Mouse (Mus musculus): Measurements from ENCODE around the gene D430041D05Rik. TPM values are rescaled to one million over a fixed set of nuclear protein-coding genes. Genes with fewer than 3 reads are reported as not detected.

Gene D430041D05Rik
- polyA plus RNA-seq, 1 experiment from 2014 or later: not detected

DNA sequence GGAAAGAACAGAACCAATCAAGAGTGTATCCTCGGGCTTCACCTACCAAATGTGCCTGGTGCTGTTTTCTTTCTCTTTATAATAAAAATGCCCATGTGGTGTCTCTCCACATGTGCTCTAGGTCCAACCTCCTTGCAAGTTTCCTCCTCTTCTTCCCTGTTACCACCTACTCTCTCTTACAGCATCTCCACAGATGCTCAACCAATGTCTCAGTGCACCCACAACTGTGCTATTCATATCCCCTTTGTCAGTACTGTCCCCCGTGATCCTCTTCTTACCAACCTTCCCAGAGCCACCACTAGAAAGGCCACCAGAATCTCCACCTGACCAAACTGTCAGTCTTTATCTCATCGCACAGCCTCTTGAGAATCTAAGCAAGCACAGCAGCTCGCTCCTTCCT is 184.8 kb downstream of the D430041D05Rik start:
- Histone ChIP-seq H3K36me3 (replicated peaks) (no peaks in the 10 kb centered on the region), H3K4me1 (replicated peaks) (no peaks in the 10 kb centered on the region), H3K9ac (no peak overlapping the region), H3K4me2 (no peak overlapping the region), H3K27ac (replicated peaks) (no peak overlapping the region), H3K27me3 (no peaks in the 10 kb centered on the region), H3K4me3 (replicated peaks) (no peak overlapping the region), H3K9me3 (replicated peaks) (no peaks in the 10 kb centered on the region)
- ATAC-seq (ENCODE audit: insufficient read depth): no peak
- WGBS (ENCODE audit: insufficient replicate concordance): 48% methylated on average over 4 of the region's 4 CpGs

DNA sequence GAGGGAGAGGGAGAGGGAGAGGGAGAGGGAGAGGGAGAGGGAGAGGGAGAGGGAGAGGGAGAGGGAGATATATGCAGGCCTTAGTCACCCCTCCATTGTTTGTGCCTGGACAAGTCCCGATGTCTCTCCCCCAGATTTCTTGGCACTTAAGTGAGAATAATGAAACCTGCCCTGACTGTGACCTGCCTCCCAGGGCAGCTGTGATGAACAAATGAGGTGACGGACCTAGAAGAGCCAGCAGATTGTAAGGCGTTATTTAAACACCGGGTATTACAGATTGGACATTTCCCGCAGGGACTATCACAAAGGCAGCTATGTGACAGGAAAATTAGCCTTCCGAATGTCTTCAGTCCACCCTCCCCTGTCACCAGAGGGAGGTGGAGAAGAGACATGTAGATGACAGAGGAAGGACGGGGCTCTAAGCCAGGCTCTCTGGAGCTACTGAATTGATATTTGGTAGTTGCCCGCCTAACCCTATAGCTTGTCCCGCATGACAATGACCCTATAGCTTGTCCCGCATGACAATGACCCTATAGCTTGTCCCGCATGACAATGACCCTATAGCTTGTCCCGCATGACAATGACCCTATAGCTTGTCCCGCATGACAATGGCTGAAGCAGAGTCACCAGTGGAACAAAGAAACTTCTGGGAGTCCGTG is 191.0 kb downstream of the D430041D05Rik start:
- WGBS (ENCODE audit: insufficient replicate concordance): 68% methylated on average over 14 of the region's 14 CpGs
- Histone ChIP-seq H3K27me3 (no peaks in the 10 kb centered on the region), H3K4me2 (no peak overlapping the region), H3K4me3 (replicated peaks) (no peak overlapping the region), H3K4me1 (replicated peaks) (no peaks in the 10 kb centered on the region), H3K36me3 (replicated peaks) (no peaks in the 10 kb centered on the region), H3K27ac (replicated peaks) (no peak overlapping the region), H3K9ac (no peak overlapping the region), H3K9me3 (replicated peaks) (no peaks in the 10 kb centered on the region)
- ATAC-seq (ENCODE audit: insufficient read depth): no peak

DNA sequence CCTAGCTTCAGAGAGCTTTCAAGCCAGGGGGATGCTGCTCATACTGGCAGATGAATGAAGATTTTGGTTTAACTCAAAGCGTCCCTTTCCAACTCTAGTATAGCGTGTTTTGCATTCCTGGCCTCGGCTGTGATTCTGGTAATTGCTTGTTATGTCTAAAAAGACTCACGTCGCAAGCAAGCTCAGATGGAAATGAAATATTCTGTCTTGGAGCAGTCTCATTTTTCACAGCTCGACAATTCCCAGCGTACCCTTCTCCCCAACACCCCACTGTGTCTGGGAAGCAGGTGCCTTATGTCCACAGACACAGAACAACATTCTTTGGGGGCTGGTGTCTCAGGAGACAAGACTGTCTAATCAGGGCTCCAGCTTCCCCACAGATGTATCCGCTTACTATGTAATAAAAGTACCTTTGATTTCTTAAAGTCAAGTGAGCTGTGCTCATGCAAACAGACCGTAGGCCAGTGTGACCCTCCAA is 192.2 kb downstream of the D430041D05Rik start:
- Histone ChIP-seq H3K4me2 (no peak overlapping the region), H3K4me3 (replicated peaks) (no peak overlapping the region), H3K27me3 (no peaks in the 10 kb centered on the region), H3K9me3 (replicated peaks) (no peaks in the 10 kb centered on the region), H3K27ac (replicated peaks) (no peak overlapping the region), H3K4me1 (replicated peaks) (no peaks in the 10 kb centered on the region), H3K9ac (no peak overlapping the region), H3K36me3 (replicated peaks) (no peaks in the 10 kb centered on the region)
- WGBS (ENCODE audit: insufficient replicate concordance): 66% methylated on average over 9 of the region's 9 CpGs
- ATAC-seq (ENCODE audit: insufficient read depth): no peak

DNA sequence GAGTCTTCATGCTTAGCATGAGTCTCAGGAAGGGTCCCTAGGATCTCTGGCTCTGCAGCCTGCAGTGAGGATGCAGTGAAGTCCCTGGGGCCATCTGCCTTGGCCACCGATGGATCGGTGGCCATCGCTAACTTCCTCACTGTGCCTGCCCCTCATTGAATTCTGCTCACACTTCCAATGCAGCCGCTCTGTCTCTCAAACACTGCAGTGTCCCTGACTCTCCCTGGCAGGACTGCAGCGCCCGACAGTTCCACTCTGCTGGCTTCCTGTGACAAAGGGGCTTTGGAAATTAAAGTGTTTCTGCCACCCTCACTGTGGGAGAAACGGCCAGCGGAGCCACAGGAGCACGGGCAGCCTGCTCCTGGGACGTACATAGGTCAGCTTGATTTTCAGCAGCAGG is 192.7 kb downstream of the D430041D05Rik start:
- H3K27ac ChIP-seq (replicated peaks): no peak overlapping the region
- ATAC-seq (ENCODE audit: insufficient read depth): no peak
- no peaks in the 10 kb centered on the region for H3K27me3 ChIP-seq
- WGBS (ENCODE audit: insufficient replicate concordance): 72% methylated on average over 10 of the region's 10 CpGs
- H3K36me3 ChIP-seq (replicated peaks): no peaks in the 10 kb centered on the region
- H3K9me3 ChIP-seq (replicated peaks): no peaks in the 10 kb centered on the region
- no peak overlapping the region for H3K4me3 ChIP-seq (replicated peaks)
- H3K4me1 ChIP-seq (replicated peaks): no peaks in the 10 kb centered on the region
- H3K9ac ChIP-seq: no peak overlapping the region
- H3K4me2 ChIP-seq: no peak overlapping the region

DNA sequence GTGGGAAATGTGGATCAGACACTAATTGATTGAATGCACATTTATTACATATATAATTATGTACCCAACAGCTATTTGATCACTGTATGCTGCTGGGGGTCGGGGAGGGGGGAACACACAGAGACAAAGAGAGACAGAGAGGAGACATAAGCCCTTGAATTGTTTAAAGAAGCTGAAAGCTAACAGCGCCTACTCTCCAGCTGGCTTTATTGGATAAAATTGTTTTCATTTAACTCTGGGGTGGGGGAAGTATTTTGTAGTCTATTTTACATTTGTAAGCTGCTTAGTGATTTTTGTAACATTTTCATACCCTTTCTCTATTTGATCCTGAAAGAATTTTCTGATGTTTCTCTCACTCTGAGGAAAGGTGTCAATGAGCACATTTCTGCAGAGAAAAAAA is 201.4 kb downstream of the D430041D05Rik start:
- ATAC-seq (ENCODE audit: insufficient read depth): no peak
- WGBS (ENCODE audit: insufficient replicate concordance): 55% methylated on average over 2 of the region's 2 CpGs

DNA sequence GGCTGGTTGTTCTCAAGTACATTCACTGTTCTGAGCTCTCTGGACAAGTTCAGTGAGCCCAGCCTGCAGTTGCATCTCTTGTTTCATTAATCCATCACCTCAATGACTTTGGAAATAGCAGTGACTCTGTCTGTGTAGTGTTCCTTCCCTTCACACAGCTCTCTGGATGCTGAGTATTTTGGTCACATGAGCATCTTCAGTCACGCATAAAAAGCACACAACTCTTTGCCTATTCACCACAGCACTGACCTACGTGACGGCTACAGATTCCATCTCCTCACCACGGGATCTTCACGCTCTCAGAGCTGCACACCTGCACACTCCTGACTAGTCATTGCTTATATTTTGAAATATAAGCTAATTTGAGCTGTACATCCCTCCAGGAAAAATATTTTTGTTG is 202.4 kb downstream of the D430041D05Rik start:
- no peak for ATAC-seq (ENCODE audit: insufficient read depth)
- Histone ChIP-seq H3K4me2 (no peak overlapping the region), H3K9me3 (replicated peaks) (no peaks in the 10 kb centered on the region), H3K4me3 (replicated peaks) (no peak overlapping the region), H3K27me3 (no peaks in the 10 kb centered on the region), H3K36me3 (replicated peaks) (no peaks in the 10 kb centered on the region), H3K27ac (replicated peaks) (no peak overlapping the region), H3K9ac (no peak overlapping the region), H3K4me1 (replicated peaks) (no peaks in the 10 kb centered on the region)
- 61% methylated on average over 5 of the region's 5 CpGs for WGBS (ENCODE audit: insufficient replicate concordance)

More for the DNA sequence above, 201.4 kb downstream of the D430041D05Rik start:
- Histone ChIP-seq H3K27me3 (no peaks in the 10 kb centered on the region), H3K4me2 (no peak overlapping the region), H3K4me3 (replicated peaks) (no peak overlapping the region), H3K4me1 (replicated peaks) (no peaks in the 10 kb centered on the region), H3K27ac (replicated peaks) (no peak overlapping the region), H3K9me3 (replicated peaks) (no peaks in the 10 kb centered on the region), H3K9ac (no peak overlapping the region), H3K36me3 (replicated peaks) (no peaks in the 10 kb centered on the region)

DNA sequence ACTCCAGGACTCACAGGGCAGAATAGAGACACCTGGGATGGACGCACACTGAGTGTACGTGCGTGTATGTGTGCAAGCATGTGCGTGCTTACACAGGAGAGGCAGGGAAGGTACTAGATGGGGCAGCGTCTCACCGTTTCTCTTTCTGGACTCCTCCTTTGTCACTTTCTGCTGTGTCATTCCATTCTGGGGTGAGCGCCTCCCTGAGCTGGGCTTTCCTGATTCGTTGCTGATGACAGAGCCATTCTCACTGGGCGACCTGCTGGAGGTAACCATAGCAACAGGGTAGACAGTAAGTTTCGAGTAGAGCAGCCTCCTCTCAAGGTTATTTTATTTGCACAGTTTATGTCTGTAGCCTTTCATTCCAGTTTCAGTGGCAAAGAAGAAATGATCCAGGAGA is 202.9 kb downstream of the D430041D05Rik start:
- no peak overlapping the region for H3K4me2 ChIP-seq
- no peak overlapping the region for H3K27ac ChIP-seq (replicated peaks)
- H3K36me3 ChIP-seq (replicated peaks): no peaks in the 10 kb centered on the region
- no peaks in the 10 kb centered on the region for H3K27me3 ChIP-seq
- H3K4me1 ChIP-seq (replicated peaks): no peaks in the 10 kb centered on the region
- no peak for ATAC-seq (ENCODE audit: insufficient read depth)
- 26% methylated on average over 10 of the region's 10 CpGs for WGBS (ENCODE audit: insufficient replicate concordance)
- H3K9ac ChIP-seq: no peak overlapping the region
- no peak overlapping the region for H3K4me3 ChIP-seq (replicated peaks)
- no peaks in the 10 kb centered on the region for H3K9me3 ChIP-seq (replicated peaks)

DNA sequence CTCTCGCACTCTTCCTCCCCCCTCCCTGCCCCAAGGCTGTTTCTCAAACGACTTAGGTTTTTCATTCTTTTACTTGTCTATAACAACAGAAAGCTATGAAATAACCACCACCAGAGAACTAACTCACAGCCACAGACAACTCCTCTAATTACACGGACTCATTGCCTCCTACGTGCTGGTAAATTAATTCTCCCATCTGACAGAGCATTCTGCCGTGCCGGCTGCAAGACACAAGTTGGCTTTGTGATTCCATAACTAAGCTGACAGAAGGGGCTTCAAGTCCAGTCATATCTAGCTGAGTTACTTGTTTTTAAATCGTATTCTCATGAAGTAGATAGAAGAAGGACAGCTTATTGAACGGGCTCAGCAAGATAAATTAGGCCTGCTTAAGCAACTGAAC is 205.2 kb downstream of the D430041D05Rik start:
- H3K4me2 ChIP-seq: no peak overlapping the region
- no peaks in the 10 kb centered on the region for H3K27me3 ChIP-seq
- H3K9me3 ChIP-seq (replicated peaks): no peaks in the 10 kb centered on the region
- H3K36me3 ChIP-seq (replicated peaks): no peaks in the 10 kb centered on the region
- H3K27ac ChIP-seq (replicated peaks): no peak overlapping the region
- 66% methylated on average over 8 of the region's 8 CpGs for WGBS (ENCODE audit: insufficient replicate concordance)
- H3K4me3 ChIP-seq (replicated peaks): no peak overlapping the region
- no peak overlapping the region for H3K9ac ChIP-seq
- no peaks in the 10 kb centered on the region for H3K4me1 ChIP-seq (replicated peaks)
- ATAC-seq (ENCODE audit: insufficient read depth): no peak

DNA sequence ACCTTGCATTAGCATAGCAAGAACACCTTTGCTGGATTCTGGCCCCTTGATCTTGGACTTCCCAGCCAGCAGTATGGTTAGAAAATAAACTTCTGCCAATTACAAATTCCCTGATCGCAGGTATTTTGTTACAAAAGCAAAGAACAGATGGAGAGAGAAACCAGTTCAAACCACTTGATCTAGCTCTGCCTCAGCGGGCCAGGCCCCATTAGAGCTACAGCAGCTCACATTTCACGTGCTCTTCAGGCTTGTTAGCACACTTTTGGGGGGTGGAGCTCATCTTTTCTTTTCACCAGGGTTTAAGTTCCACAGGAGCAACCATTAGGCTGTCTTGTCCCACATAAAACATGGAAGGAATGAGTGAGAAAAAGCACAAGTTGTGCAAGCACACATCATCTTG is 210.6 kb downstream of the D430041D05Rik start:
- no peaks in the 10 kb centered on the region for H3K4me1 ChIP-seq (replicated peaks)
- no peak overlapping the region for H3K9ac ChIP-seq
- H3K9me3 ChIP-seq (replicated peaks): no peaks in the 10 kb centered on the region
- ATAC-seq (ENCODE audit: insufficient read depth): no peak
- no peak overlapping the region for H3K4me3 ChIP-seq (replicated peaks)
- 42% methylated on average over 3 of the region's 3 CpGs for WGBS (ENCODE audit: insufficient replicate concordance)
- no peak overlapping the region for H3K27ac ChIP-seq (replicated peaks)
- no peak overlapping the region for H3K4me2 ChIP-seq
- no peaks in the 10 kb centered on the region for H3K36me3 ChIP-seq (replicated peaks)
- no peaks in the 10 kb centered on the region for H3K27me3 ChIP-seq

DNA sequence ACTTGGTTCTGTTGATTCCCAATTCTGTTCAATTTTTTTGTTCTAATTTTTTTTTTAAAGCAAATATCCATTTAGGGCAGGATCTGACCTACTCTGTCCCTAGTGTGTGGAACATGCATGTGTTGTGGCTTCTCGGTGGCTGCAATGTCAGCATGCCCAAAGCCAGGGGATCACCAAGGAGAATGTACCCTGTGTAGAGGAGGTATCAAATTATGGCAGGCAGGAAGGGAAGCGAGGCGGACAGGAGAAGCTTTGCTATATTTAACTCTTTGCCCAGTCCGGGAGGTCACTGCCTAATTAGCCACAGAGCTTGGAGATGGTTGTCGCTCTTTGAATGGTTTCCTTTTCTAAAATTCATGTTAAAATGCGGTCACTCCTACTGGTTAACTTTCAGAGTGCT is 212.6 kb downstream of the D430041D05Rik start:
- H3K9ac ChIP-seq: no peak overlapping the region
- no peak overlapping the region for H3K4me2 ChIP-seq
- no peak overlapping the region for H3K27ac ChIP-seq (replicated peaks)
- H3K9me3 ChIP-seq (replicated peaks): no peaks in the 10 kb centered on the region
- WGBS (ENCODE audit: insufficient replicate concordance): 69% methylated on average over 6 of the region's 6 CpGs
- no peak overlapping the region for H3K4me3 ChIP-seq (replicated peaks)
- H3K36me3 ChIP-seq (replicated peaks): no peaks in the 10 kb centered on the region
- ATAC-seq (ENCODE audit: insufficient read depth): no peak
- no peaks in the 10 kb centered on the region for H3K4me1 ChIP-seq (replicated peaks)
- H3K27me3 ChIP-seq: no peaks in the 10 kb centered on the region

DNA sequence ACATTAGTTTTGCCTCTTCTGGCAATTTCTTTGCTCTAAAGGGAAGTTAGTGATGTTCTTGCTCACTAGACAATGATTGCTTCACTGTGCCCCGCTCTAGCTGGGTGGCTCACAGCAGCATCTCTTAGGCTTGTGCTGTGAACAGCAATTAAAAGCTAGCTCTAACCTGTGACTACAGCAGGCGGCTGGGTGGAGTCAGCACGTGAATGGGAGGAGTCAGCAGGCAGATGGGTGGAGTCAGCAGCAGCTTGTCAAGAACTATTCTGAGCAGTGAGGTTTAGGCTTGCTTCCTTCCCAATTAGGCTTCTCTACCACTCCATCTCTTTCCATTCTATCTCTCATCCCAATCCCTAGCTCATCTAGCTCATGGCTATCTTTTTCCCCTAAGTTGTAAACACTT is 213.5 kb downstream of the D430041D05Rik start:
- WGBS (ENCODE audit: insufficient replicate concordance): 21% methylated on average over 3 of the region's 3 CpGs
- no peak overlapping the region for H3K9ac ChIP-seq
- no peaks in the 10 kb centered on the region for H3K9me3 ChIP-seq (replicated peaks)
- ATAC-seq (ENCODE audit: insufficient read depth): no peak
- H3K4me2 ChIP-seq: no peak overlapping the region
- H3K4me3 ChIP-seq (replicated peaks): no peak overlapping the region
- no peaks in the 10 kb centered on the region for H3K36me3 ChIP-seq (replicated peaks)
- no peaks in the 10 kb centered on the region for H3K4me1 ChIP-seq (replicated peaks)
- H3K27me3 ChIP-seq: no peaks in the 10 kb centered on the region
- no peak overlapping the region for H3K27ac ChIP-seq (replicated peaks)

Data from liver, embryonic 15.5 days (tissue).